Mouse (Mus musculus): Measurements from ENCODE around the gene Serpinf1. TPM values are rescaled to one million over a fixed set of nuclear protein-coding genes. Genes with fewer than 3 reads are reported as not detected.

Gene Serpinf1
- polyA plus RNA-seq, 1 experiment = 16.7 TPM

DNA sequence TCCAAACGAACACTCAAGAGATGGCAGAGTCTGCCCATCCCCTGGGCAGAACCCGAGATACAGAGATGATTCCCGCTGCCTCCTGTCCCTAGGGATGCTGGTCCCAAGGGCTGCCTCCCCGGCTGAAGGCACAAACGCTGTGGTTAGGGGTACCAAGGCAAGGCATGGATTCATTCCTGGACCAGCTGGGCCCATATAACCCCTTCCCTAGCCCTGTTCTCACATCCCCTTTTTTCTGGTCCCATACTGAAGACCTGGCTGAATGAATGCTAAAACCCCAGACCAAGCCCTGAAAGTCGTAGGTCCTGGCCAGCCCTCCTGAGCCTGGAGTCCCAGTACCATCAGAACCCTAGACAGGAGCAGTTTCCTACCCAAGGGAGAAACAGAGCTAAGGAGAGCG lies 18.5 kb upstream of the Serpinf1 start:
- H3K4me1 ChIP-seq (ENCODE audit: control insufficient read depth, insufficient read depth, low read length) = no peaks in the 10 kb centered on the region

DNA sequence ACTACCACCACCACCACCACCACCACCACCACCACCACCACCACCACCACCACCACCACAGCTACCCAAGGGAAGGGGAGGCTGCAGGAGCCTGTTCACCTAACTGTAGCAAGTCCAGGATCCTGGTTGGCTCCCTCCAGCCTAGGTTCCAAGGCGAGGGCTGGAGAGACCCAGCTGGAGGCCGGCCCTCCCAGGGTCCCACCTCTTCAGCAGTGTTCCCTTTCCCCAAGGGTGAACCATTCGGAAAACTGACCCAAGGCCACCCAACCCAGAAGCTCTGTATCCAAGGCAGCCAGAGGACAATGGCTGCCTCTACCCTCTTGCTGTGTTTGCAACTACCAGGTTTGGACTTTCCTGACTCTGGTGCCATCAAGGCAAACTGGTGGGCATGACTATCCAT lies 17.4 kb upstream of the Serpinf1 start:
- 93% methylated on average over 3 of the region's 3 CpGs for WGBS
- TF ChIP-seq POLR2A (IDR thresholded peaks at IDR 0.05; ENCODE audit: borderline replicate concordance, control insufficient read depth, low read depth, low read length) = no peak
- TF ChIP-seq CTCF (IDR thresholded peaks at IDR 0.05; ENCODE audit: control insufficient read depth, insufficient read depth, low read length) = no peak
- Histone ChIP-seq H3K4me3 (replicated peaks; ENCODE audit: control insufficient read depth, low read depth, low read length) (no peak overlapping the region), H3K4me1 (ENCODE audit: control insufficient read depth, insufficient read depth, low read length) (no peaks in the 10 kb centered on the region), H3K27ac (ENCODE audit: control insufficient read depth, insufficient read depth, low read depth, low read length, poor library complexity) (no peak overlapping the region)

More for the DNA sequence above, 18.5 kb upstream of the Serpinf1 start:
- Histone ChIP-seq H3K4me3 (replicated peaks; ENCODE audit: control insufficient read depth, low read depth, low read length) (no peak overlapping the region), H3K27ac (ENCODE audit: control insufficient read depth, insufficient read depth, low read depth, low read length, poor library complexity) (no peak overlapping the region)
- 85% methylated on average over 7 of the region's 7 CpGs for WGBS
- TF ChIP-seq CTCF (IDR thresholded peaks at IDR 0.05; ENCODE audit: control insufficient read depth, insufficient read depth, low read length) (no peak), POLR2A (IDR thresholded peaks at IDR 0.05; ENCODE audit: borderline replicate concordance, control insufficient read depth, low read depth, low read length) (no peak)

DNA sequence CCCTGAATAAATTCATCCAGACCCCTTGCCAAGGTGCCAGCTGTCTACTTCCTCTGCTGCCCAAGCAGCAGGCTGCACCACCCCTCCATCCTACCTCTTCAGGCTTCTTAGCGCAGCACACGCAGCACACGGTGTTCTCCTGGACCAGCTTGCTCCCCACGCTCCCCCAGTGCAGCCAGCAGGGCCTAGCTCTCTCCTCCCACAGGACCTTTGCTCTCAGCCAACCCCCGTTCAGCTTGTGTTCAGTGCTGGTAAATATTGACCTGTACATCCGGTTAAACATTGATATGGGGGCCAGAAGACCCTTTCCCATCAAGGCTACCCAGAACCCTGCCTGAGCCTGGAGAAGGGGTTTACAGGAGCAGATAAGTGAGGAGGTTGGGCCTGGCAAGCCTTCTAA lies 16.9 kb upstream of the Serpinf1 start, which contains the start of gene Serpinf2:
Serpinf2 (minus strand) TSS at position 229 of the 400 bp plus-strand sequence.
- Histone ChIP-seq H3K4me1 (ENCODE audit: control insufficient read depth, insufficient read depth, low read length) (no peaks in the 10 kb centered on the region), H3K4me3 (replicated peaks; ENCODE audit: control insufficient read depth, low read depth, low read length) (no peak within 1 kb of the TSS), H3K27ac (ENCODE audit: control insufficient read depth, insufficient read depth, low read depth, low read length, poor library complexity) (no peak within 1 kb of the TSS)
- 85% methylated on average over 6 of the region's 6 CpGs for WGBS
- TF ChIP-seq CTCF (IDR thresholded peaks at IDR 0.05; ENCODE audit: control insufficient read depth, insufficient read depth, low read length) (no peak), POLR2A (IDR thresholded peaks at IDR 0.05; ENCODE audit: borderline replicate concordance, control insufficient read depth, low read depth, low read length) (no peak)

DNA sequence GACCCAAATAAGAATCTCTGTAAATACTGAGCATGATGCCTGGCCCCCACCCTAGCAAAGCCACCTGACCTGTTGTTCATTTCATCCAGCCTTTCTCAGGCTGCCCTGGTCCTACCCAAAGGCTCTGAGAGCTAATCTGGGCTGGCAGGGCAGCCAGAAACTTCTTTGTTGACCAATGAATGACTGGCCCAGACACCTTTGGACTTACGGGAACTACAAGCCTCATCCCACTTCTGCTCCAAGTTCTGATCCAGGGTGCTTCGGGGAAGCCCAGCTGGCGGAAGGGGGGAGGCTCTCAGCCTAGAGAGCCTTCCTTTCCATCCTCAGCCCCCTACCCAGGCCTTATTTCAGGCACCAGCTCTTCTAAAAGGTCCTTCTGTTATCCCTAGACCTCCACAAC lies 16.3 kb upstream of the Serpinf1 start:
- WGBS = 88% methylated on average over 3 of the region's 3 CpGs
- Histone ChIP-seq H3K4me1 (ENCODE audit: control insufficient read depth, insufficient read depth, low read length) (no peaks in the 10 kb centered on the region), H3K27ac (ENCODE audit: control insufficient read depth, insufficient read depth, low read depth, low read length, poor library complexity) (no peak overlapping the region), H3K4me3 (replicated peaks; ENCODE audit: control insufficient read depth, low read depth, low read length) (no peak overlapping the region)
- TF ChIP-seq POLR2A (IDR thresholded peaks at IDR 0.05; ENCODE audit: borderline replicate concordance, control insufficient read depth, low read depth, low read length) = no peak
- no peak for TF ChIP-seq CTCF (IDR thresholded peaks at IDR 0.05; ENCODE audit: control insufficient read depth, insufficient read depth, low read length)

DNA sequence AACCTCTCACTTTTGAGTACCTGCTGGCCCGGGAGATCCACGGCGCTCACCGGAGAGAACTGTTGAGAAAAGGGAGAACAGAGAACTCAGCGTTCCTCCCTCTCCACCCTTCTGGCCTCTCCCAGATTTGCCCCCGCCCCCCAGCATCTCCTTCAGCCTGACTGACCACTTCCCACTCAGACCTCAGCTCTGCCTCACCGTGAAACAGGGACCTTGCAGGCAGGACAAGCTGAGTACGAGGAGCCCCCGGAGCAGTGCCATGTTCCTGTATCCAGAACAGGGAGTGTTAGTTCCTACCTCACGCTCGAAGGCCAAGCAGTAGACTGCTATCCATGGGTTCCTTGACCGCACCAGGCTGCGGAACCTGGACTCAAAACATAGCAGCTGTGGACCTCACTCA lies 15.7 kb upstream of the Serpinf1 start:
- Histone ChIP-seq H3K4me1 (ENCODE audit: control insufficient read depth, insufficient read depth, low read length) (no peaks in the 10 kb centered on the region), H3K4me3 (replicated peaks; ENCODE audit: control insufficient read depth, low read depth, low read length) (no peak overlapping the region), H3K27ac (ENCODE audit: control insufficient read depth, insufficient read depth, low read depth, low read length, poor library complexity) (no peak overlapping the region)
- 83% methylated on average over 13 of the region's 13 CpGs for WGBS
- no peak for TF ChIP-seq POLR2A (IDR thresholded peaks at IDR 0.05; ENCODE audit: borderline replicate concordance, control insufficient read depth, low read depth, low read length)
- TF ChIP-seq CTCF (IDR thresholded peaks at IDR 0.05; ENCODE audit: control insufficient read depth, insufficient read depth, low read length) = no peak

DNA sequence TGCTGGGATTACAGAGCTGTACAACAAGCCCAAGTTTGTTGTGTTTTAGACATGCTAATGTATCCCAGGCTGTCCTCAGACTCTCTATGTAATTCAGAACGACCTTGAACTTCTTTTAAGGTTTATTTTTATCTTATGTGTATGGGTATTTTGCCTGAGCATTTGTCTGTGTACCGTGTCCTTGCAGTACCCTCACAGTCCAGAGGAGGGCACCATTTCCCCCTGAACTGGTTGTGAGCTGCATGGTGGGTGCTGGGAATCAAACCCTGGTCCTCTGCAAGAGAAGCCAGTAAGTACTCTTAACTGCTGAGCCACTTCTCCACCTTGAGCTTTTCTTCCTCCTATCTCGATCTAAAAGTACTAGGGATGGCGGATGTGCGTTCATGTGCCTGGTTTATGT lies 11.6 kb upstream of the Serpinf1 start:
- H3K27ac ChIP-seq (ENCODE audit: control insufficient read depth, insufficient read depth, low read depth, low read length, poor library complexity) = no peak overlapping the region
- H3K4me3 ChIP-seq (replicated peaks; ENCODE audit: control insufficient read depth, low read depth, low read length) = no peak overlapping the region
- H3K4me1 ChIP-seq (ENCODE audit: control insufficient read depth, insufficient read depth, low read length) = no peaks in the 10 kb centered on the region
- 88% methylated on average over 5 of the region's 5 CpGs for whole genome bisulfite sequencing
- TF ChIP-seq CTCF (IDR thresholded peaks at IDR 0.05; ENCODE audit: control insufficient read depth, insufficient read depth, low read length) (peak; percentile 44), POLR2A (IDR thresholded peaks at IDR 0.05; ENCODE audit: borderline replicate concordance, control insufficient read depth, low read depth, low read length) (no peak)

DNA sequence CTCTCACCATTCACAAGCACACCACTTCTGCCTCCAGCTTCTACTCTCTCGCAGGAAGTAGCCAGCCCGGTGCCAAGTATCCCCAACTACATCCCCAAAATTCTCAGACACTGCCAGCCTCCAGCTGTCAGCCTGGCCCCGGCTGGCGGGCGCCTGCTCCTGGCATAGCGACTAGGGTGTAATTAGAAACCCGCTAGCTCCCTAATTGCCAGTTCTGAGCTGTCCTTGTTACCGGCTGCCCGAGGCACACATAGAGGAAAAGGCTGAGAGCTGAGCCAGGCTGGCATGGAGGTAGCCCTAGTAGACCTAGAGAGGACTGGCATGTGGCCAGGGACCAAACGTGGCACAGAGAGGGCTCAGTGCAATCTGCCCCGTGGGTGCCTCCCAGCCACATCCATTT lies 8.8 kb upstream of the Serpinf1 start:
- H3K4me3 ChIP-seq (replicated peaks; ENCODE audit: control insufficient read depth, low read depth, low read length) = no peak overlapping the region
- H3K27ac ChIP-seq (ENCODE audit: control insufficient read depth, insufficient read depth, low read depth, low read length, poor library complexity) = no peak overlapping the region
- TF ChIP-seq POLR2A (IDR thresholded peaks at IDR 0.05; ENCODE audit: borderline replicate concordance, control insufficient read depth, low read depth, low read length) (no peak), CTCF (IDR thresholded peaks at IDR 0.05; ENCODE audit: control insufficient read depth, insufficient read depth, low read length) (no peak)
- no peaks in the 10 kb centered on the region; the same call in 1 of the 2 replicates for H3K4me1 ChIP-seq (ENCODE audit: control insufficient read depth, insufficient read depth, low read length)
- WGBS = 69% methylated on average over 11 of the region's 11 CpGs

DNA sequence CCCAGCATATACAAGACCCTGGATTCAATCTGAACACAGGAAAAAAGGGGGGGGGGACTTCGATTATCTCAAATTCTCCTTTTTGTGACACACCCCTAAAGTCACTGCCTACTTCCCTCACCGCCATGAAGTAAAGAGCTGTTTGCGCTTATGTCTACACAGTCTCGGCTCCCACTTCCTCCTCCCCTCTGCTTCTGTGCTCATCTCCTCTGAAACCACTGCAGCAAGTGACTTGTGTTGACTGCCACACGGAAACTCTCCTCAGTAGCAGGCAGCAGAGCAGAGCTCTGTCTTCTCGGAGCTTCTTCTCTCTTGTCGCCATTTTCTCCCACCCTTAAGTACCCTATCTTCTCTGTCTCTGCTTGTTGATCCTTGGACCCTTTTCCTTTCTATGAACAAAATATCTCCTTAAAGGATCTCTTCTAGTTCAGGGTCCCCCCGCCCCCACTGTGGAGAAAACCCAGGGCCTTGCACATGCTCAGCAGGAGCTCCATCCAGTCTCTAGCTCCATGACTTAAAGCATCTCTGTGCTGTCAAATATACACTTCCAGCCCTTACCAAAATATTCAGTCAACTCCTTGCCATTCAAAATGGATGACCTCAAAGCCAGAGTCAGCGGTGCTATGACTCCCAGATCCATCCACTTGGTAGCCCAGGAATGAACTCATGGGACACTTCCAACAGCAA lies 6.7 kb upstream of the Serpinf1 start:
- TF ChIP-seq POLR2A (IDR thresholded peaks at IDR 0.05; ENCODE audit: borderline replicate concordance, control insufficient read depth, low read depth, low read length) (no peak), CTCF (IDR thresholded peaks at IDR 0.05; ENCODE audit: control insufficient read depth, insufficient read depth, low read length) (no peak)
- Histone ChIP-seq H3K27ac (ENCODE audit: control insufficient read depth, insufficient read depth, low read depth, low read length, poor library complexity) (peak overlapping the region; percentile 65), H3K4me1 (ENCODE audit: control insufficient read depth, insufficient read depth, low read length) (no peaks in the 10 kb centered on the region; the same call in 1 of the 2 replicates), H3K4me3 (replicated peaks; ENCODE audit: control insufficient read depth, low read depth, low read length) (no peak overlapping the region)
- WGBS = 21% methylated on average over 9 of the region's 9 CpGs

All from bone marrow, adult 2 months (tissue).